Mouse (Mus musculus): ENCODE data around the gene Map2k7. TPM values are rescaled to one million over a fixed set of nuclear protein-coding genes. Genes with fewer than 3 reads are reported as not detected.

The Map2k7 gene
- 60.4 and 60.6 TPM in 2 replicates for polyA plus RNA-seq (2012; rRNA removed)

- TF ChIP-seq CTCF (IDR thresholded peaks at IDR 0.05; ENCODE audit: extremely low read depth, insufficient read depth, low read length), result peak; percentile 24; the same call in 1 of the 2 replicates
- peak; percentile 57 for TF ChIP-seq POLR2A (IDR thresholded peaks at IDR 0.05; ENCODE audit: extremely low read depth, insufficient read depth, low read length)
- Histone ChIP-seq H3K4me3 (ENCODE audit: insufficient read depth, low read length) (peak within 1 kb of the TSS; percentile 81), H3K4me1 (ENCODE audit: control insufficient read depth, insufficient read depth, low read length) (peaks cover 5% of the 10 kb centered on the region), H3K27ac (ENCODE audit: insufficient read depth, low read length) (peak within 1 kb of the TSS; percentile 62)
Observed at GRCm38 (mm10) chr8:4238434-4239192, at the start of gene Map2k7, which contains the start of gene Gm49320. Map2k7 (plus strand) TSS chr8:4238740. Gm49320 (plus strand) TSS chr8:4238865.

GRCm38 (mm10) chr8:4189031-4189722 lies 49.4 kb upstream of the Map2k7 start:
- no peak for TF ChIP-seq POLR2A (IDR thresholded peaks at IDR 0.05; ENCODE audit: extremely low read depth, insufficient read depth, low read length)
- TF ChIP-seq CTCF (IDR thresholded peaks at IDR 0.05; ENCODE audit: extremely low read depth, insufficient read depth, low read length), result no peak
- no peak overlapping the region for H3K27ac ChIP-seq (ENCODE audit: insufficient read depth, low read length)
- H3K4me3 ChIP-seq (ENCODE audit: insufficient read depth, low read length), result no peak overlapping the region
- H3K4me1 ChIP-seq (ENCODE audit: control insufficient read depth, insufficient read depth, low read length), result no peaks in the 10 kb centered on the region

- Histone ChIP-seq H3K27ac (ENCODE audit: insufficient read depth, low read length) (peak overlapping the region; percentile 78; the same call in 1 of the 2 replicates), H3K4me3 (ENCODE audit: insufficient read depth, low read length) (no peak overlapping the region), H3K4me1 (ENCODE audit: control insufficient read depth, insufficient read depth, low read length) (no peaks in the 10 kb centered on the region)
- TF ChIP-seq CTCF (IDR thresholded peaks at IDR 0.05; ENCODE audit: extremely low read depth, insufficient read depth, low read length), result no peak
- no peak for TF ChIP-seq POLR2A (IDR thresholded peaks at IDR 0.05; ENCODE audit: extremely low read depth, insufficient read depth, low read length)
Observed at GRCm38 (mm10) chr8:4192305-4192704, 46.2 kb upstream of the Map2k7 start.

- H3K4me1 ChIP-seq (ENCODE audit: control insufficient read depth, insufficient read depth, low read length), result no peaks in the 10 kb centered on the region
- H3K27ac ChIP-seq (ENCODE audit: insufficient read depth, low read length), result peak overlapping the region; percentile 0; the same call in 1 of the 2 replicates
- TF ChIP-seq POLR2A (IDR thresholded peaks at IDR 0.05; ENCODE audit: extremely low read depth, insufficient read depth, low read length) (no peak), CTCF (IDR thresholded peaks at IDR 0.05; ENCODE audit: extremely low read depth, insufficient read depth, low read length) (peak; percentile 73)
- no peak overlapping the region for H3K4me3 ChIP-seq (ENCODE audit: insufficient read depth, low read length)
Observed at GRCm38 (mm10) chr8:4192807-4193587, 45.5 kb upstream of the Map2k7 start.

GRCm38 (mm10) chr8:4193588-4193894 lies 45.0 kb upstream of the Map2k7 start:
- TF ChIP-seq CTCF (IDR thresholded peaks at IDR 0.05; ENCODE audit: extremely low read depth, insufficient read depth, low read length) (no peak), POLR2A (IDR thresholded peaks at IDR 0.05; ENCODE audit: extremely low read depth, insufficient read depth, low read length) (no peak)
- Histone ChIP-seq H3K27ac (ENCODE audit: insufficient read depth, low read length) (no peak overlapping the region), H3K4me1 (ENCODE audit: control insufficient read depth, insufficient read depth, low read length) (no peaks in the 10 kb centered on the region), H3K4me3 (ENCODE audit: insufficient read depth, low read length) (no peak overlapping the region)

- no peaks in the 10 kb centered on the region for H3K4me1 ChIP-seq (ENCODE audit: control insufficient read depth, insufficient read depth, low read length)
- no peak for TF ChIP-seq CTCF (IDR thresholded peaks at IDR 0.05; ENCODE audit: extremely low read depth, insufficient read depth, low read length)
- no peak overlapping the region for H3K4me3 ChIP-seq (ENCODE audit: insufficient read depth, low read length)
- no peak overlapping the region for H3K27ac ChIP-seq (ENCODE audit: insufficient read depth, low read length)
Observed at GRCm38 (mm10) chr8:4201321-4201720, 37.2 kb upstream of the Map2k7 start.

- Histone ChIP-seq H3K27ac (ENCODE audit: insufficient read depth, low read length) (0 out of 2 replicates have a peak overlapping the region, but pooled peaks have one; percentile 17), H3K4me3 (ENCODE audit: insufficient read depth, low read length) (no peak overlapping the region), H3K4me1 (ENCODE audit: control insufficient read depth, insufficient read depth, low read length) (no peaks in the 10 kb centered on the region)
- TF ChIP-seq POLR2A (IDR thresholded peaks at IDR 0.05; ENCODE audit: extremely low read depth, insufficient read depth, low read length) (no peak), CTCF (IDR thresholded peaks at IDR 0.05; ENCODE audit: extremely low read depth, insufficient read depth, low read length) (no peak)
Observed at GRCm38 (mm10) chr8:4205246-4206123, 33.1 kb upstream of the Map2k7 start.

- no peaks in the 10 kb centered on the region for H3K4me1 ChIP-seq (ENCODE audit: control insufficient read depth, insufficient read depth, low read length)
- no peak for TF ChIP-seq POLR2A (IDR thresholded peaks at IDR 0.05; ENCODE audit: extremely low read depth, insufficient read depth, low read length)
- no peak for TF ChIP-seq CTCF (IDR thresholded peaks at IDR 0.05; ENCODE audit: extremely low read depth, insufficient read depth, low read length)
- 0 out of 2 replicates have a peak overlapping the region, but pooled peaks have one; percentile 17 for H3K27ac ChIP-seq (ENCODE audit: insufficient read depth, low read length)
- H3K4me3 ChIP-seq (ENCODE audit: insufficient read depth, low read length), result no peak overlapping the region
Observed at GRCm38 (mm10) chr8:4206182-4207015, 32.1 kb upstream of the Map2k7 start.

Data from cortical plate, adult 2 months (tissue).